26 mouse cellular contexts compared by ENCODE assay signal in genomic region chr2:33942085-33942484, GRCm38 (mm10). TPM values are rescaled to one million over a fixed set of nuclear protein-coding genes. Genes with fewer than 3 reads are reported as not detected.
A peak's percentile ranks its signal among the peaks of the same experiment; 100 is the strongest.
DNase-seq lines count a peak whose midpoint lies in the region; ATAC-seq lines count a peak whose summit lies in the region.
"Had no signal": no experiment of that assay in that cellular context is flagged by ENCODE, and none has a peak within 500 bp of the region (broad histone marks: within the 10 kb centered on the region; RNA-seq: fewer than 3 reads in every experiment).

No protein-coding gene starts in this region.

- no peaks in the 10 kb centered on the region for H3K9me3 ChIP-seq in forebrain, embryonic 10.5 days
- no peaks in the 10 kb centered on the region for H3K9me3 ChIP-seq in forebrain, embryonic 11.5 days (ENCODE audit: control insufficient read depth, low read length)
- H3K9me3 ChIP-seq in hindbrain, embryonic 13.5 days: no peaks in the 10 kb centered on the region
- H3K9me3 ChIP-seq in hindbrain, embryonic 11.5 days (ENCODE audit: control insufficient read depth, low read length): no peaks in the 10 kb centered on the region
- H3K9me3 ChIP-seq in neural tube, embryonic 11.5 days (ENCODE audit: control insufficient read depth, low read length): no peaks in the 10 kb centered on the region
- H3K9me3 ChIP-seq in neural tube, embryonic 15.5 days (replicated peaks): no peaks in the 10 kb centered on the region
- H3K9me3 ChIP-seq in limb, embryonic 12.5 days: 0 out of 2 replicates have a peak, but pooled peaks cover 7% of the 10 kb centered on the region
- H3K9me3 ChIP-seq: forebrain, embryonic 15.5 days; G1E; heart, embryonic 13.5 days; liver, embryonic 15.5 days had no signal

- peaks cover 11% of the 10 kb centered on the region for H3K4me1 ChIP-seq in forebrain, embryonic 10.5 days
- 0 out of 2 replicates have a peak, but pooled peaks cover 1% of the 10 kb centered on the region for H3K4me1 ChIP-seq in forebrain, embryonic 11.5 days (replicated peaks; ENCODE audit: control insufficient read depth, insufficient read depth, low read length)
- H3K4me1 ChIP-seq in hindbrain, embryonic 13.5 days (replicated peaks): peaks cover 25% of the 10 kb centered on the region
- no peaks in the 10 kb centered on the region for H3K4me1 ChIP-seq in hindbrain, embryonic 11.5 days (replicated peaks; ENCODE audit: control insufficient read depth, insufficient read depth, low read length)
- no peaks in the 10 kb centered on the region for H3K4me1 ChIP-seq in neural tube, embryonic 11.5 days (ENCODE audit: control insufficient read depth, insufficient read depth, low read length)
- peaks cover 17% of the 10 kb centered on the region for H3K4me1 ChIP-seq in neural tube, embryonic 15.5 days
- peaks cover 22% of the 10 kb centered on the region for H3K4me1 ChIP-seq in limb, embryonic 12.5 days (replicated peaks)
- H3K4me1 ChIP-seq: forebrain, embryonic 15.5 days; heart, embryonic 13.5 days; liver, embryonic 15.5 days had no signal

- no peak overlapping the region for H3K9ac ChIP-seq in forebrain, embryonic 11.5 days (ENCODE audit: low read length)
- H3K9ac ChIP-seq in hindbrain, embryonic 13.5 days: no peak overlapping the region
- H3K9ac ChIP-seq in hindbrain, embryonic 11.5 days (ENCODE audit: low read depth, low read length): no peak overlapping the region
- no peak overlapping the region for H3K9ac ChIP-seq in neural tube, embryonic 11.5 days (ENCODE audit: low read length)
- H3K9ac ChIP-seq in neural tube, embryonic 15.5 days (replicated peaks): no peak overlapping the region
- H3K9ac ChIP-seq in limb, embryonic 12.5 days (replicated peaks): no peak overlapping the region
- H3K9ac ChIP-seq: forebrain, embryonic 15.5 days; heart, embryonic 13.5 days; liver, embryonic 15.5 days; lung, embryonic 14.5 days; neural tube, embryonic 12.5 days had no signal

- H3K36me3 ChIP-seq in forebrain, embryonic 10.5 days (replicated peaks): no peaks in the 10 kb centered on the region
- H3K36me3 ChIP-seq in forebrain, embryonic 11.5 days (ENCODE audit: control insufficient read depth, insufficient read depth, low read length): no peaks in the 10 kb centered on the region
- no peaks in the 10 kb centered on the region for H3K36me3 ChIP-seq in hindbrain, embryonic 13.5 days
- no peaks in the 10 kb centered on the region for H3K36me3 ChIP-seq in hindbrain, embryonic 11.5 days (ENCODE audit: control insufficient read depth, insufficient read depth, low read length)
- H3K36me3 ChIP-seq in neural tube, embryonic 11.5 days (ENCODE audit: control insufficient read depth, insufficient read depth, low read length): no peaks in the 10 kb centered on the region
- no peaks in the 10 kb centered on the region for H3K36me3 ChIP-seq in neural tube, embryonic 15.5 days
- H3K36me3 ChIP-seq in limb, embryonic 12.5 days: no peaks in the 10 kb centered on the region
- H3K36me3 ChIP-seq: forebrain, embryonic 15.5 days; G1E; heart, embryonic 13.5 days; liver, embryonic 15.5 days; neural tube, embryonic 12.5 days had no signal

- ATAC-seq in forebrain, embryonic 11.5 days (replicated peaks; ENCODE audit: low FRiP score): no peak
- no peak for ATAC-seq in hindbrain, embryonic 13.5 days (ENCODE audit: low FRiP score)
- no peak for ATAC-seq in hindbrain, embryonic 11.5 days (ENCODE audit: low FRiP score)
- ATAC-seq in neural tube, embryonic 11.5 days (ENCODE audit: insufficient read depth, low FRiP score, low TSS enrichment): no peak
- ATAC-seq in neural tube, embryonic 15.5 days (ENCODE audit: low FRiP score): no peak
- peak; percentile 6; the same call in 1 of the 2 replicates for ATAC-seq in limb, embryonic 12.5 days (ENCODE audit: insufficient number of reproducible peaks, insufficient read depth, low FRiP score, low TSS enrichment, low read depth)
- ATAC-seq: forebrain, embryonic 15.5 days; Patski had no signal

- H3K27me3 ChIP-seq in forebrain, embryonic 10.5 days (ENCODE audit: poor library complexity, severe bottlenecking): no peaks in the 10 kb centered on the region
- H3K27me3 ChIP-seq in forebrain, embryonic 11.5 days (ENCODE audit: control insufficient read depth, insufficient read depth, low read length): no peaks in the 10 kb centered on the region
- no peaks in the 10 kb centered on the region for H3K27me3 ChIP-seq in hindbrain, embryonic 13.5 days
- no peaks in the 10 kb centered on the region for H3K27me3 ChIP-seq in hindbrain, embryonic 11.5 days (ENCODE audit: control insufficient read depth, insufficient read depth, low read length)
- H3K27me3 ChIP-seq in neural tube, embryonic 11.5 days (ENCODE audit: control insufficient read depth, insufficient read depth, low read length): no peaks in the 10 kb centered on the region
- H3K27me3 ChIP-seq in neural tube, embryonic 15.5 days (replicated peaks): no peaks in the 10 kb centered on the region
- H3K27me3 ChIP-seq in limb, embryonic 12.5 days: 0 out of 2 replicates have a peak, but pooled peaks cover 5% of the 10 kb centered on the region
- H3K27me3 ChIP-seq: forebrain, embryonic 15.5 days; liver, embryonic 15.5 days; neural tube, embryonic 12.5 days had no signal

- 68% methylated on average over 2 of the region's 2 CpGs for WGBS in forebrain, embryonic 10.5 days
- WGBS in forebrain, embryonic 11.5 days: 52% methylated on average over 2 of the region's 2 CpGs
- WGBS in hindbrain, embryonic 13.5 days: 59% methylated on average over 2 of the region's 2 CpGs
- 66% methylated on average over 2 of the region's 2 CpGs for WGBS in hindbrain, embryonic 11.5 days
- WGBS in neural tube, embryonic 11.5 days: 62% methylated on average over 2 of the region's 2 CpGs
- 52% methylated on average over 2 of the region's 2 CpGs for WGBS in neural tube, embryonic 15.5 days
- whole genome bisulfite sequencing in limb, embryonic 12.5 days: 76% methylated on average over 2 of the region's 2 CpGs

- H3K4me3 ChIP-seq in forebrain, embryonic 10.5 days: no peak overlapping the region
- no peak overlapping the region for H3K4me3 ChIP-seq in forebrain, embryonic 11.5 days (ENCODE audit: low read depth, low read length)
- H3K4me3 ChIP-seq in hindbrain, embryonic 13.5 days: no peak overlapping the region
- no peak overlapping the region for H3K4me3 ChIP-seq in hindbrain, embryonic 11.5 days (ENCODE audit: low read depth, low read length)
- H3K4me3 ChIP-seq in neural tube, embryonic 11.5 days (ENCODE audit: low read depth, low read length): no peak overlapping the region
- H3K4me3 ChIP-seq in neural tube, embryonic 15.5 days (replicated peaks): no peak overlapping the region
- no peak overlapping the region for H3K4me3 ChIP-seq in limb, embryonic 12.5 days (replicated peaks)
- H3K4me3 ChIP-seq: forebrain, embryonic 15.5 days; heart, embryonic 13.5 days; liver, embryonic 15.5 days; neural tube, embryonic 12.5 days had no signal

- 0 out of 2 replicates have a peak overlapping the region, but pooled peaks have one; percentile 8 for H3K27ac ChIP-seq in forebrain, embryonic 10.5 days
- H3K27ac ChIP-seq in forebrain, embryonic 11.5 days (ENCODE audit: low read depth, low read length): no peak overlapping the region
- peak overlapping the region; percentile 73 for H3K27ac ChIP-seq in hindbrain, embryonic 13.5 days
- no peak overlapping the region for H3K27ac ChIP-seq in hindbrain, embryonic 11.5 days (ENCODE audit: low read depth, low read length)
- H3K27ac ChIP-seq in neural tube, embryonic 11.5 days (ENCODE audit: low read depth, low read length): no peak overlapping the region
- no peak overlapping the region for H3K27ac ChIP-seq in neural tube, embryonic 15.5 days (replicated peaks)
- H3K27ac ChIP-seq in limb, embryonic 12.5 days: 0 out of 2 replicates have a peak overlapping the region, but pooled peaks have one; percentile 31
- H3K27ac ChIP-seq: forebrain, embryonic 15.5 days; heart, embryonic 13.5 days; liver, embryonic 15.5 days; neural tube, embryonic 12.5 days had no signal

- DNase-seq in forebrain, embryonic 10.5 days (ENCODE audit: extremely low spot score, low spot score): no peak
- DNase-seq in forebrain, embryonic 11.5 days (ENCODE audit: low spot score): no peak
- DNase-seq in hindbrain, embryonic 11.5 days (ENCODE audit: low spot score): no peak
- peak; percentile 30 for DNase-seq in neural tube, embryonic 11.5 days (ENCODE audit: low spot score)
- DNase-seq in thymus, postnatal 36 days: no peak
- DNase-seq: adrenal gland, postnatal 14 days; cerebellum, adult 2 months; cerebellum, postnatal 14 days; gastrocnemius, postnatal 25 days; heart, adult 18-20 months; heart, postnatal 10 days; kidney, adult 11 months; kidney, postnatal 14 days; layer of hippocampus, adult 9-11 months; lung, embryonic 14.5 days; lung, postnatal 14 days; right cerebral cortex, postnatal 14 days had no signal

- no peak overlapping the region for H3K4me2 ChIP-seq in forebrain, embryonic 11.5 days (ENCODE audit: low read depth, low read length, severe bottlenecking)
- H3K4me2 ChIP-seq in hindbrain, embryonic 13.5 days: no peak overlapping the region
- no peak overlapping the region for H3K4me2 ChIP-seq in hindbrain, embryonic 11.5 days (replicated peaks; ENCODE audit: low read depth, low read length)
- no peak overlapping the region for H3K4me2 ChIP-seq in neural tube, embryonic 11.5 days (ENCODE audit: low read depth)
- no peak overlapping the region for H3K4me2 ChIP-seq in neural tube, embryonic 15.5 days
- H3K4me2 ChIP-seq in limb, embryonic 12.5 days: no peak overlapping the region
- H3K4me2 ChIP-seq: forebrain, embryonic 15.5 days; heart, embryonic 13.5 days; liver, embryonic 15.5 days; lung, embryonic 14.5 days; neural tube, embryonic 12.5 days had no signal

RNA-seq across cellular contexts. Expression of gene Mvb12b, which starts 54.3 kb away (rescaled TPM):
- 15.7 and 15.8 TPM in 2 replicates for polyA plus RNA-seq in forebrain, embryonic 10.5 days (2016; fragmentation: Nextera tagmentation; extraction: Ambion mirVana)
- 30.9 and 31.1 TPM in 2 replicates for polyA plus RNA-seq in forebrain, embryonic 11.5 days (2014; fragmentation: Nextera tagmentation; extraction: Ambion mirVana)
- polyA plus RNA-seq in hindbrain, embryonic 13.5 days (2015; fragmentation: Nextera tagmentation; extraction: Ambion mirVana): 60.9 and 65.0 TPM in 2 replicates
- polyA plus RNA-seq in hindbrain, embryonic 11.5 days (2014; fragmentation: Nextera tagmentation; extraction: Ambion mirVana): 36.8 and 42.4 TPM in 2 replicates
- polyA plus RNA-seq in neural tube, embryonic 11.5 days (2014; fragmentation: Nextera tagmentation; extraction: Ambion mirVana): 37.0 and 43.7 TPM in 2 replicates
- 49.5 and 52.2 TPM in 2 replicates for polyA plus RNA-seq in neural tube, embryonic 15.5 days (2015; fragmentation: Nextera tagmentation; extraction: Ambion mirVana)
- 25.5 and 27.3 TPM in 2 replicates for polyA plus RNA-seq in limb, embryonic 12.5 days (2016; fragmentation: Nextera tagmentation; extraction: Ambion mirVana)

Comparison
In these comparisons a context has a peak if more than half of its experiments do, and no peak if none do; other contexts are left out.
1. H3K27ac ChIP-seq: peak in forebrain, embryonic 10.5 days (single experiment), hindbrain, embryonic 13.5 days (single experiment) and limb, embryonic 12.5 days (single experiment); none in forebrain, embryonic 11.5 days (single experiment), hindbrain, embryonic 11.5 days (single experiment), neural tube, embryonic 11.5 days (single experiment) and neural tube, embryonic 15.5 days (single experiment).